Mouse (Mus musculus) adrenal gland, postnatal 25 days (tissue): Measurements from ENCODE around the gene Plcb4. TPM values are rescaled to one million over a fixed set of nuclear protein-coding genes. Genes with fewer than 3 reads are reported as not detected.
A peak's percentile ranks its signal among the peaks of the same experiment; 100 is the strongest.

Experiments
- DNase-seq: peaks from one replicate; pipeline ENCODE4 v3.0.0; 2021; ENCODE audit warnings: mixed read lengths
- total RNA-seq: library from RNA; stranded (reverse); gene quantifications from 2 replicates; pipeline ENCODE4 v1.2.3, GENCODE M21; 2021

Plcb4 gene
- total RNA-seq, 1 experiment from 2014 or later, result 58.5 TPM

- DNase-seq, result no peak
Measured at GRCm38 (mm10) chr2:135856826-135857225, 198.0 kb downstream of the Plcb4 start.

- DNase-seq, result no peak
Measured at GRCm38 (mm10) chr2:135861531-135862488, 203.0 kb downstream of the Plcb4 start.

GRCm38 (mm10) chr2:135862489-135863390 lies 203.9 kb downstream of the Plcb4 start:
- no peak for DNase-seq

- no peak for DNase-seq
Measured at GRCm38 (mm10) chr2:135863391-135864076, 204.7 kb downstream of the Plcb4 start.

- no peak for DNase-seq
Measured at GRCm38 (mm10) chr2:135866421-135866820, 207.6 kb downstream of the Plcb4 start.

- DNase-seq, result no peak
Measured at GRCm38 (mm10) chr2:135866838-135867237, 208.0 kb downstream of the Plcb4 start.

- no peak for DNase-seq
Measured at GRCm38 (mm10) chr2:135869637-135870036, 210.8 kb downstream of the Plcb4 start.

GRCm38 (mm10) chr2:135873146-135873545 lies 214.3 kb downstream of the Plcb4 start:
- DNase-seq, result no peak

GRCm38 (mm10) chr2:135873761-135874160 lies 214.9 kb downstream of the Plcb4 start:
- no peak for DNase-seq

GRCm38 (mm10) chr2:135875549-135875948 lies 216.7 kb downstream of the Plcb4 start:
- DNase-seq, result no peak

GRCm38 (mm10) chr2:135879356-135879755 lies 220.5 kb downstream of the Plcb4 start:
- DNase-seq, result no peak

GRCm38 (mm10) chr2:135880269-135880760 lies 221.5 kb downstream of the Plcb4 start:
- no peak for DNase-seq

- no peak for DNase-seq
Measured at GRCm38 (mm10) chr2:135883359-135883758, 224.5 kb downstream of the Plcb4 start.

- no peak for DNase-seq
Measured at GRCm38 (mm10) chr2:135884534-135885180, 225.8 kb downstream of the Plcb4 start.

GRCm38 (mm10) chr2:135885607-135886006 lies 226.8 kb downstream of the Plcb4 start:
- DNase-seq, result no peak

- no peak for DNase-seq
Measured at GRCm38 (mm10) chr2:135886081-135886679, 227.4 kb downstream of the Plcb4 start.

- no peak for DNase-seq
Measured at GRCm38 (mm10) chr2:135887805-135888204, 229.0 kb downstream of the Plcb4 start.

GRCm38 (mm10) chr2:135888206-135888605 lies 229.4 kb downstream of the Plcb4 start:
- DNase-seq, result no peak

- no peak for DNase-seq
Measured at GRCm38 (mm10) chr2:135888767-135889166, 230.0 kb downstream of the Plcb4 start.

- no peak for DNase-seq
Measured at GRCm38 (mm10) chr2:135890083-135890482, 231.3 kb downstream of the Plcb4 start.

GRCm38 (mm10) chr2:135891097-135891496 lies 232.3 kb downstream of the Plcb4 start:
- DNase-seq, result peak; percentile 35
